Mouse (Mus musculus) heart, adult 2 months (tissue): Measurements from ENCODE around the gene Gm49318. TPM values are rescaled to one million over a fixed set of nuclear protein-coding genes. Genes with fewer than 3 reads are reported as not detected.
A peak's percentile ranks its signal among the peaks of the same experiment; 100 is the strongest.

Source experiments
- DNase-seq, 2 experiments: peaks; one replicate each; pipeline ENCODE4 v3.0.0; 2021
- H3K27ac ChIP-seq: fragments of 200-600 bp; 2 replicates; pipeline ENCODE4 v1.8.1; 2022
- H3K27me3 ChIP-seq: fragments of 200-500 bp; 2 replicates; pipeline ENCODE4 v1.6.1; 2012; ENCODE audit warnings: mild to moderate bottlenecking, low read length, inconsistent platforms, mixed read lengths; ENCODE audit not compliant: control insufficient read depth, insufficient read depth
- H3K36me3 ChIP-seq: fragments of 200-500 bp; 2 replicates; pipeline ENCODE4 v1.6.1; 2012; ENCODE audit warnings: low read length, inconsistent platforms; ENCODE audit not compliant: control insufficient read depth, insufficient read depth
- H3K4me1 ChIP-seq: fragments of 200-500 bp; 2 replicates; pipeline ENCODE4 v1.6.1; 2011; ENCODE audit warnings: low read length; ENCODE audit not compliant: control insufficient read depth, insufficient read depth
- H3K4me3 ChIP-seq: fragments of 200-600 bp; 2 replicates; pipeline ENCODE4 v1.8.1; 2022
- H3K79me2 ChIP-seq: fragments of 200-500 bp; replicated peaks from 2 replicates; pipeline ENCODE4 v1.6.1; 2012; ENCODE audit warnings: mild to moderate bottlenecking, inconsistent platforms, low read length, moderate library complexity, mixed read lengths; ENCODE audit not compliant: control insufficient read depth, insufficient read depth
- H3K9ac ChIP-seq: fragments of 200-500 bp; 2 replicates; pipeline ENCODE4 v1.6.1; 2012; ENCODE audit warnings: low read depth, mild to moderate bottlenecking, control low read depth, inconsistent platforms, low read length, mixed read lengths
- CTCF ChIP-seq: fragments of 200-600 bp; IDR thresholded peaks from 2 replicates; pipeline ENCODE4 v1.8.1; 2022; ENCODE audit warnings: antibody characterized with exemption, mild to moderate bottlenecking, moderate library complexity
- EP300 ChIP-seq: fragments of 200-500 bp; IDR thresholded peaks from 2 replicates; pipeline ENCODE4 v1.6.1; 2011; ENCODE audit warnings: low read depth, low read length, control low read depth; ENCODE audit not compliant: insufficient read depth
- POLR2A ChIP-seq: fragments of 200-500 bp; IDR thresholded peaks from 2 replicates; pipeline ENCODE4 v1.6.1; 2011; ENCODE audit warnings: mild to moderate bottlenecking, low read depth, low read length, control low read depth; ENCODE audit not compliant: insufficient read depth
- WGBS: fragments of 180-500 bp; shearing (Covaris S2); methylation state at CpG from one replicate; pipeline ENCODE4 v1.1.7; 2018; 5-methylcytosine and 5-hydroxymethylcytosine counted together
- intact Hi-C: fragments of 180-260 bp; cut with DNase I; formaldehyde crosslinking; loops from one replicate; pipeline ENCODE4 v1.15.1; 2025
- microRNA-seq, 2 experiments: library from miRNA; unstranded; fragments of <30 nt; microRNA quantifications; one replicate each; pipeline ENCODE4 v1.2.0; 2021
- polyA plus RNA-seq: library from polyadenylated mRNA; depleted of rRNA; stranded (reverse); fragments of >200 nt; gene quantifications from 2 replicates; pipeline ENCODE4 v1.2.3, GENCODE M21; 2012; rRNA removed
- total RNA-seq, 2 experiments: library from RNA; stranded (reverse); gene quantifications; 2 replicates each; pipeline ENCODE4 v1.2.3; 2021

The Gm49318 gene
- total and polyA plus RNA-seq, 3 experiments, result 0.52 TPM; not detected in 2

DNA sequence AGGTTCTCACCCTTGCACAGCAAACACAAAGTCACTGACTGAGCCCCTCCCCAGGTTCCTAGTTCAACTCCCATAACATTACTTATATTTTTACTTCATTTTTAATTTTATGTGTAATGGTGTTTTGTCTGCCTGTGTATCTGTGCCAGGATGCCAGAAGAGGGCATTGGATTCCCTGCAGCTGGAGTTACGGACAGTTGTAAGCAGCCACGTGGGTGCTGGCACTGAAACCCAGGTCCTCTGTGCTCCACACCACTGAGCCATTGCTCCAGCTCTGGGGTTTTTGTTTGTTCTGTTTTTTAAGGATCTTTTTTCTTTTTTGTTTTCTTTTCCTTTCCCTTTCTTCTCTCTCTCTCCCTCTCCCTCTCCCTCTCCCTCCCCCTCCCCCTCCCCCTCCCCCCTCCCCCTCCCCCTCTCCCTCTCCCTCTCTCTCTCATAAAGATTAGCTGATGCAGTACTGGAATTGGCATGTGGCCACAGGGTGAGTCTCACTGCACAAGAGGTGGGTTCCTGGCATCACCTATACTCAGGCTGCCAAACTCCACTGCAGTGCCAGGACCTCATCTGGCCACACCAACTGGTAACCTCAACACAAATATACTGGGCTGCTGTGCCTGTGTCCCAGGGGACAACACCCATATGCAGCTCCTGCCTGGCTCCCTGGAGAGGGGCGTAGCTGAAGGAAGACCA, 74.7 kb downstream of the Gm49318 start:
- intact Hi-C loops, result no loop called here
- 81% methylated on average over 3 of the region's 3 CpGs for WGBS
- no peaks in the 10 kb centered on the region for H3K36me3 ChIP-seq
- H3K4me1 ChIP-seq, result no peaks in the 10 kb centered on the region
- peaks cover 3% of the 10 kb centered on the region; the same call in 1 of the 2 replicates for H3K27me3 ChIP-seq
- no peaks in the 10 kb centered on the region for H3K79me2 ChIP-seq
- H3K9ac ChIP-seq, result no peak overlapping the region
- TF ChIP-seq CTCF (no peak), EP300 (no peak), POLR2A (no peak)
- no peak for DNase-seq
- H3K4me3 ChIP-seq, result no peak overlapping the region
- no peak overlapping the region for H3K27ac ChIP-seq

GRCm38 (mm10) chr9:21992227-21992626, 78.8 kb downstream of the Gm49318 start:
- TF ChIP-seq EP300, result no peak
- no peak for TF ChIP-seq POLR2A
- TF ChIP-seq CTCF, result no peak
- peaks cover 9% of the 10 kb centered on the region; the same call in 1 of the 2 replicates for H3K27me3 ChIP-seq
- H3K79me2 ChIP-seq, result no peaks in the 10 kb centered on the region
- no peak overlapping the region for H3K9ac ChIP-seq
- no peak overlapping the region for H3K27ac ChIP-seq
- no peaks in the 10 kb centered on the region; the same call in 1 of the 2 replicates for H3K4me1 ChIP-seq
- H3K36me3 ChIP-seq, result no peaks in the 10 kb centered on the region
- 74% methylated on average over 4 of the region's 4 CpGs for WGBS
- no peak for DNase-seq
- H3K4me3 ChIP-seq, result no peak overlapping the region
- intact Hi-C loops, result no loop called here

DNA sequence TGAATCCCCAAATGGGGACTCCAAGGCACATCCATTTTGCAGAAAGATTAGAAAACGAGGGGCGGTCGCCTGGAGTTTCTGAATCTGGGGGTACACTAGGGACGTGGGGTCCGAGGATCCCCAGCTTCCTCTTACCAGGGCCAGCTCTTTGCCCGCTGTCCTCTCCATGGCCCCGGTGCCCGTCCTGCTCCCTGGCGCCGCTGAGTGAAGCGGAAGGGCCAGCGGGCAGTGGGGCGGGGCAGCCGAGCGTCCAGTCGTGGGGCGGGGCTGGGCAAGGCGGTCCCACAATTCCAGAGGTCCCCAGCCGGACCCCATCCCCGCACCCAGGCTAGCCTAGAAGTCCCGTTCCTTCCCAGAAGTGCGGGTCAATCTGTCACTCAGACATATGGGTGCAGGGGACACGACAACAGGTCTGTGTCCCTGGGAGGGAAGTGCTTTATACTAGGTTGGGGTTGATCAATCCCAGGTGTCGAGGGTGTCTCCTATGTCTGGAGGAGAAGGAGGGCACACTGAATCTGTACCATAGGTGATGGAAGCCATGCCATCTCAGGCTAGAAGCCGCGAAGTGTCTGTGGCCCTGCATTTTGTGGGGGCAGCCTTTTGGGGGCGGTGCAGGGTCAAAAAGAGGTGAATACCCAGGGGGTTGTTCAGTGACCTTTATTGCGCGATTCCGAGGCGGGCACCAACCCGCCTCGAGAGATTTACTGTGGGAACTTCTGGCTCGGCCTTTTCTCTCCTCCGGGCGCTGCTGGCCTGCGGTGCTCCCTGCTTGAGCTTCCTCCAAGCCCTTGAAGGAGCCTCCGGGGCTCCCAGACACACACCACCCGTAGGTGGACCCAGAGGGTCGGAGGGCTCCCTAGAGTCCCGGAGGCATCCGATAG, 81.6 kb downstream of the Gm49318 start, which contains the start of gene Rgl3:
Gene Rgl3 (minus strand): TSS at position 217 of the 881 bp plus-strand sequence.
- DNase-seq, result peak; percentile 76
- H3K27ac ChIP-seq, result no peak within 1 kb of the TSS; the same call in 1 of the 2 replicates
- peaks cover 9% of the 10 kb centered on the region; the same call in 1 of the 2 replicates for H3K27me3 ChIP-seq
- peak within 1 kb of the TSS; percentile 63 for H3K9ac ChIP-seq
- H3K4me1 ChIP-seq, result no peaks in the 10 kb centered on the region; the same call in 1 of the 2 replicates
- no peak for TF ChIP-seq CTCF
- TF ChIP-seq POLR2A, result peak; percentile 31; the same call in 1 of the 2 replicates
- intact Hi-C loops, result no loop called here
- H3K36me3 ChIP-seq, result no peaks in the 10 kb centered on the region
- no peaks in the 10 kb centered on the region for H3K79me2 ChIP-seq
- peak within 1 kb of the TSS; percentile 58 for H3K4me3 ChIP-seq
- 2% methylated on average over 42 of the region's 42 CpGs for WGBS

DNA sequence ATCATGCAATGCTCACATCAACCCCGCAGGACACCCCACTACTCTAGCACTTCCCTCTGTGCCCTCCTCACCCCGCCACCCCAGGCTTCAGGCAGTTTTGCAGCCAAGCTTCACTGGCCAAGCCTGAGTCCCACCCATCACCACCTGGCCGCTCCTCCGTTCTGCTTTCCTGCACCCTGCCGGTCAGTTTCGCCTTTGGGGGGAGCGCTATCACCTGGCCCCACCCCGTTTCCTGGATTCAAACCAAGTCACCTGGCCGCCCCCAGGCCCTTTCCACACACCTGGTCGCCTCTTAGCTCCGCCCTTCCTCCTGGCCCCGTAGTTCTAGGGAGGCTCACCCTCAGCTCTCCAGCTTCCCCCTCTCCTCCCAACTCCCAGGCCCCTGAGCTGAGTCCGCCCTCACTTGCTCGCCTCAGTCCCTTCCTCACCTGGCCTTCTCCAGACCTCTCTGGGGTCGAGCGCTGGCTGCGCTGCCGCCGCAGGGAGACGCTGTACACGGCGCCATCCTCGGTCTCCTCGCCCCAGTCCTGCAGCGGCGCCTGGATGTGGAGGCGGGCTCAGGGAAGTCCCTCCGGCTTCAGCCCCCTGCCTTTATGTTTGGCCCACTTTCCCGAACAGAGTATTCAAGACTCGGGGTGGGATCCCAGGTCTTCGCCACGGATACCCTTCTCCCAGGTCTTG, 82.5 kb downstream of the Gm49318 start:
- H3K27ac ChIP-seq, result no peak overlapping the region
- H3K79me2 ChIP-seq, result no peaks in the 10 kb centered on the region
- no peak for DNase-seq
- TF ChIP-seq EP300 (no peak), POLR2A (no peak), CTCF (no peak)
- peak overlapping the region; percentile 58 for H3K4me3 ChIP-seq
- 3% methylated on average over 32 of the region's 32 CpGs for WGBS
- no peaks in the 10 kb centered on the region for H3K36me3 ChIP-seq
- H3K9ac ChIP-seq, result peak overlapping the region; percentile 63
- H3K4me1 ChIP-seq, result no peaks in the 10 kb centered on the region; the same call in 1 of the 2 replicates
- H3K27me3 ChIP-seq, result peaks cover 9% of the 10 kb centered on the region; the same call in 1 of the 2 replicates
- intact Hi-C loops, result no loop called here

- Histone ChIP-seq H3K79me2 (no peaks in the 10 kb centered on the region), H3K9ac (no peak overlapping the region), H3K4me1 (no peaks in the 10 kb centered on the region; the same call in 1 of the 2 replicates), H3K4me3 (no peak overlapping the region), H3K27me3 (peaks cover 9% of the 10 kb centered on the region; the same call in 1 of the 2 replicates), H3K36me3 (no peaks in the 10 kb centered on the region), H3K27ac (no peak overlapping the region)
- 26% methylated on average over 36 of the region's 36 CpGs for WGBS
- intact Hi-C loops, result no loop called here
- no peak for TF ChIP-seq CTCF
- no peak for TF ChIP-seq EP300
- TF ChIP-seq POLR2A, result no peak
- DNase-seq, result no peak
Measured at GRCm38 (mm10) chr9:21987592-21988342, 83.3 kb downstream of the Gm49318 start.

Small RNA genes within 50 kb of the gene (microRNA-seq; reads per million reads assigned to microRNA genes)
- 0.56 to 0.77 reads per million in 2 experiments for gene Mir7084

Other genes with a start within 250 kb of the Gm49318 start
- not detected for gene Angptl8, start 235.7 kb downstream of the Gm49318 start, total RNA-seq
- gene Angptl8, start 235.7 kb downstream of the Gm49318 start, polyA plus RNA-seq, result 0.41 and 2.4 TPM in 2 replicates
- gene Dock6, start 218.6 kb downstream of the Gm49318 start, total RNA-seq, result 10 to 100 TPM; 25.9 to 33.8 TPM
- 87.9 and 92.7 TPM in 2 replicates for gene Dock6, start 218.6 kb downstream of the Gm49318 start, polyA plus RNA-seq
- 10 to 100 TPM; 12.4 to 13.5 TPM for gene Rab3d, start 153.1 kb downstream of the Gm49318 start, total RNA-seq
- 22.8 and 27.6 TPM in 2 replicates for gene Rab3d, start 153.1 kb downstream of the Gm49318 start, polyA plus RNA-seq
- gene Ccdc159, start 143.8 kb downstream of the Gm49318 start, total RNA-seq, result 1 to 10 TPM; 3.0 to 3.4 TPM
- 4.9 and 6.6 TPM in 2 replicates for gene Ccdc159, start 143.8 kb downstream of the Gm49318 start, polyA plus RNA-seq
- gene Tmem205, start 143.7 kb downstream of the Gm49318 start, total RNA-seq, result 10 to 100 TPM; 65.5 to 71.8 TPM
- gene Tmem205, start 143.7 kb downstream of the Gm49318 start, polyA plus RNA-seq, result 96.1 and 129 TPM in 2 replicates
- gene Plppr2, start 134.2 kb downstream of the Gm49318 start, total RNA-seq, result 1 to 10 TPM; 2.5 to 2.6 TPM
- gene Plppr2, start 134.2 kb downstream of the Gm49318 start, polyA plus RNA-seq, result 5.3 and 7.5 TPM in 2 replicates
- gene Swsap1, start 115.5 kb downstream of the Gm49318 start, total RNA-seq, result 1 to 10 TPM; 6.5 to 7.4 TPM
- 4.6 and 6.2 TPM in 2 replicates for gene Swsap1, start 115.5 kb downstream of the Gm49318 start, polyA plus RNA-seq
- 1 to 10 TPM; 1.1 to 1.4 TPM for gene Epor, start 107.8 kb downstream of the Gm49318 start, total RNA-seq
- 2.1 and 2.5 TPM in 2 replicates for gene Epor, start 107.8 kb downstream of the Gm49318 start, polyA plus RNA-seq
- gene Rgl3, start 81.8 kb downstream of the Gm49318 start, total RNA-seq, result 1 to 10 TPM; 4.2 to 4.8 TPM
- gene Rgl3, start 81.8 kb downstream of the Gm49318 start, polyA plus RNA-seq, result 12.7 and 13.9 TPM in 2 replicates
- under 1 TPM in 1 of 2 experiments, not detected in 1; 0.09 TPM for gene Ccdc151, start 68.6 kb downstream of the Gm49318 start, total RNA-seq
- gene Ccdc151, start 68.6 kb downstream of the Gm49318 start, polyA plus RNA-seq, result 0.21 TPM in 1 of 2 replicates, not detected in the other
- 10 to 100 TPM; 61.5 to 67.5 TPM for gene Prkcsh, start 68.5 kb downstream of the Gm49318 start, total RNA-seq
- 42.5 and 46.2 TPM in 2 replicates for gene Prkcsh, start 68.5 kb downstream of the Gm49318 start, polyA plus RNA-seq
- under 1 TPM; 0.08 to 0.09 TPM for gene Elavl3, start 19.2 kb downstream of the Gm49318 start, total RNA-seq
- gene Elavl3, start 19.2 kb downstream of the Gm49318 start, polyA plus RNA-seq, result 0.09 and 0.10 TPM in 2 replicates
- 1 to 10 TPM; 3.8 to 4.7 TPM for gene Zfp653, start 117 bp upstream of the Gm49318 start, total RNA-seq
- 8.7 and 9.5 TPM in 2 replicates for gene Zfp653, start 117 bp upstream of the Gm49318 start, polyA plus RNA-seq
- 100 to 1,000 TPM in 1 of 2 experiments, 10 to 100 TPM in 1; 92.5 to 106 TPM for gene Ecsit, start 14.2 kb upstream of the Gm49318 start, total RNA-seq
- gene Ecsit, start 14.2 kb upstream of the Gm49318 start, polyA plus RNA-seq, result 166 and 169 TPM in 2 replicates
- 1 to 10 TPM; 8.4 to 8.6 TPM for gene Cnn1, start 28.0 kb upstream of the Gm49318 start, total RNA-seq
- 15.4 and 26.5 TPM in 2 replicates for gene Cnn1, start 28.0 kb upstream of the Gm49318 start, polyA plus RNA-seq
- 10 to 100 TPM; 34.6 to 42.6 TPM for gene Elof1, start 45.9 kb upstream of the Gm49318 start, total RNA-seq
- gene Elof1, start 45.9 kb upstream of the Gm49318 start, polyA plus RNA-seq, result 62.6 and 67.0 TPM in 2 replicates
- gene Acp5, start 64.5 kb upstream of the Gm49318 start, total RNA-seq, result 1 to 10 TPM; 1.6 to 2.4 TPM
- gene Acp5, start 64.5 kb upstream of the Gm49318 start, polyA plus RNA-seq, result 7.7 and 20.8 TPM in 2 replicates
- 10 to 100 TPM; 42.9 to 56.5 TPM for gene Pigyl, start 85.6 kb upstream of the Gm49318 start, total RNA-seq
- gene Pigyl, start 85.6 kb upstream of the Gm49318 start, polyA plus RNA-seq, result 54.5 and 55.4 TPM in 2 replicates
- under 1 TPM; 0.09 to 0.10 TPM for gene Zfp872, start 116.8 kb upstream of the Gm49318 start, total RNA-seq
- not detected in 2 replicates for gene Zfp872, start 116.8 kb upstream of the Gm49318 start, polyA plus RNA-seq
- gene Zfp809, start 154.5 kb upstream of the Gm49318 start, total RNA-seq, result 10 to 100 TPM; 33.6 to 34.2 TPM
- 14.8 and 26.6 TPM in 2 replicates for gene Zfp809, start 154.5 kb upstream of the Gm49318 start, polyA plus RNA-seq
- gene Zfp599, start 188.6 kb upstream of the Gm49318 start, total RNA-seq, result under 1 TPM; 0.34 to 0.39 TPM
- 0.04 and 0.12 TPM in 2 replicates for gene Zfp599, start 188.6 kb upstream of the Gm49318 start, polyA plus RNA-seq
- gene Zfp810, start 236.4 kb upstream of the Gm49318 start, total RNA-seq, result 1 to 10 TPM; 4.3 to 6.7 TPM
- 4.3 and 7.6 TPM in 2 replicates for gene Zfp810, start 236.4 kb upstream of the Gm49318 start, polyA plus RNA-seq